Mouse (Mus musculus) CD8-positive naive resting alpha-beta T cell, adult 2 months (primary cell): ENCODE measurements around the gene Med20.
"Not testable (repeated sequence)": the region's sequence is repeated elsewhere in the genome, so short reads cannot be mapped to it uniquely, and the experiment has no call there.

Experiments
- DNase-seq, 2 experiments: peaks; one replicate each; pipeline ENCODE4 v3.0.0; 2022; ENCODE audit warnings: low read depth in 2 of 2, low spot score in 2 of 2

Med20 gene

GRCm38 (mm10) chr17:47596162-47596838 lies 15.1 kb upstream of the Med20 start:
- no peak for DNase-seq

GRCm38 (mm10) chr17:47596839-47597164 lies 14.6 kb upstream of the Med20 start:
- DNase-seq = no peak

GRCm38 (mm10) chr17:47597261-47597660 lies 14.1 kb upstream of the Med20 start:
- DNase-seq = no peak

GRCm38 (mm10) chr17:47597838-47598579 lies 13.4 kb upstream of the Med20 start:
- peak; percentile 64 to 71 for DNase-seq

GRCm38 (mm10) chr17:47598580-47599304 lies 12.6 kb upstream of the Med20 start:
- not testable (repeated sequence) for DNase-seq

GRCm38 (mm10) chr17:47599511-47600297 lies 11.7 kb upstream of the Med20 start:
- DNase-seq = no peak

GRCm38 (mm10) chr17:47600601-47601388 lies 10.6 kb upstream of the Med20 start:
- peak; percentile 50 to 63 for DNase-seq

- no peak for DNase-seq
Measured at GRCm38 (mm10) chr17:47601389-47601755, 10.0 kb upstream of the Med20 start.

GRCm38 (mm10) chr17:47602289-47602688 lies 9.1 kb upstream of the Med20 start:
- no peak for DNase-seq

GRCm38 (mm10) chr17:47606220-47606619 lies 5.2 kb upstream of the Med20 start:
- no peak for DNase-seq

- no peak for DNase-seq
Measured at GRCm38 (mm10) chr17:47609182-47609581, 2.2 kb upstream of the Med20 start.

- DNase-seq = no peak
Measured at GRCm38 (mm10) chr17:47611661-47611982, 240 bp downstream of the Med20 start.

GRCm38 (mm10) chr17:47614018-47614417 lies 2.6 kb downstream of the Med20 start:
- DNase-seq = peak in 1 of 2 experiments; percentile 65

GRCm38 (mm10) chr17:47616119-47616518 lies 4.7 kb downstream of the Med20 start:
- DNase-seq = no peak

- DNase-seq = no peak
Measured at GRCm38 (mm10) chr17:47616652-47617051, 5.3 kb downstream of the Med20 start.

- DNase-seq = no peak
Measured at GRCm38 (mm10) chr17:47617605-47618307, 6.4 kb downstream of the Med20 start.

GRCm38 (mm10) chr17:47618556-47619311 lies 7.4 kb downstream of the Med20 start:
- no peak for DNase-seq

GRCm38 (mm10) chr17:47622912-47623554 lies 11.7 kb downstream of the Med20 start:
- no peak for DNase-seq

- DNase-seq = not testable (repeated sequence)
Measured at GRCm38 (mm10) chr17:47624572-47624971, 13.2 kb downstream of the Med20 start.
